ENCODE assay signal across 8 mouse cellular contexts in the genomic region with DNA sequence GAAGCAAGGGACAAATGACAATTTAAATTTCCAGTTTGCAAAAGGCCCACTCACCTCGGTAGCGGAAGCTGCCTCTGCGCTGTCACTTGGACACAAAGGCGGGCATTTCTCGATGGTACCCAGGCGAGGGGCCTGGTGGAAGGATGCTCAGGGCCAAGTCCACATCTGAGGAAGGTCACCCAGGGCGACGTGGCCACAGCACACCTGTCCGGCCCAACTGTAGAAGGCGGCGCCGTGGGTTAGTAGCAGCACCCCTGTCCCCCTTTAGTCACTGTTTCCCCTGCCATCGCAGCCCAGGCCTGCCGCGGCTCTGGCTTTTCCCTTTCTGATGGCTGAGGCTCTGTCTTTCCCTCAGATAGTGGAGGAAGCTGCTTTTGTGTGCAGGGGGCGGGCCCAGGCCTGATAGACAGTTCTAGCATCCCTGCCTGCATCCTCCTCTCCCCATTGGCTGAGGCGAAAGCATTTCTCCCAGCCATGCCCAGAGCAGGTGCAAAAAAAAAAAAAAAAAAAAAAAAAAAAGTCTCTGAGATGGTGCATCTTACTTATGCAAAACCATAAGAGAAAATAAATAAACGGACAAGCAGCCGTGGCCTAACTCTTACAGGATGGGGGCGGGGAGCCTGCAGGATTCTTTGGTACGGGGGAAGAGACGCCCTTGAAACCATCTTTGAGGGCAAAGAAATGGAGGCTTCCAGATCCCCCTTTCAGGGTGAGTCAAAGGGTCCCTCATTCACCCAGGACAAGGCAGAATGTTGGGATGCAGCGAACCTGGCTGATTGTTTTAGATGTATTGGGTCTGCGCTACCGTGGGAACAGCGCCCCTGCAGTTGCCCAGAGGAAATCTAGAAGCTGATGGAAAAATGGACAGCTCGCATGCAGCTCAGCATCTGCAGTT. TPM values are rescaled to one million over a fixed set of nuclear protein-coding genes. Genes with fewer than 3 reads are reported as not detected.
A peak's percentile ranks its signal among the peaks of the same experiment; 100 is the strongest.
DNase-seq lines count a peak whose midpoint lies in the region; ATAC-seq and TF ChIP-seq lines count a peak whose summit lies in the region.

A gene (minus strand): TSS at position 396 of the 895 bp plus-strand sequence.

- DNase-seq in kidney, adult 8-10 months, result no peak
- peak; percentile 96 for DNase-seq in brain, embryonic 14.5 days (ENCODE audit: low read depth)
- peak; percentile 17 to 57 for DNase-seq in kidney, postnatal 36 days
- DNase-seq in midbrain, embryonic 10.5 days (ENCODE audit: low spot score), result peak; percentile 72
- DNase-seq in urinary bladder, postnatal 14 days (ENCODE audit: low spot score), result no peak

- no peaks in the 10 kb centered on the region for H3K36me3 ChIP-seq in kidney, embryonic 15.5 days
- H3K36me3 ChIP-seq in forebrain, embryonic 13.5 days (ENCODE audit: poor library complexity, severe bottlenecking), result no peaks in the 10 kb centered on the region
- no peaks in the 10 kb centered on the region for H3K36me3 ChIP-seq in midbrain, embryonic 10.5 days
- no peaks in the 10 kb centered on the region for H3K36me3 ChIP-seq in stomach, embryonic 15.5 days

- peak within 1 kb of the TSS; percentile 49 for H3K4me2 ChIP-seq in kidney, embryonic 15.5 days
- H3K4me2 ChIP-seq in forebrain, embryonic 13.5 days, result peak within 1 kb of the TSS; percentile 73
- peak within 1 kb of the TSS; percentile 35 for H3K4me2 ChIP-seq in stomach, embryonic 15.5 days

- 10% methylated on average over 27 of the region's 27 CpGs for WGBS in kidney, embryonic 15.5 days
- WGBS in forebrain, embryonic 13.5 days, result 4% methylated on average over 27 of the region's 27 CpGs
- 7% methylated on average over 27 of the region's 27 CpGs for WGBS in midbrain, embryonic 10.5 days
- 12% methylated on average over 27 of the region's 27 CpGs for WGBS in stomach, embryonic 15.5 days

- ATAC-seq in kidney, embryonic 15.5 days (replicated peaks; ENCODE audit: low FRiP score), result no peak
- peak; percentile 92 for ATAC-seq in forebrain, embryonic 13.5 days
- no peak for ATAC-seq in stomach, embryonic 15.5 days (ENCODE audit: insufficient read depth, low FRiP score, low read depth)

- no peaks in the 10 kb centered on the region for H3K9me3 ChIP-seq in kidney, embryonic 15.5 days (replicated peaks)
- H3K9me3 ChIP-seq in forebrain, embryonic 13.5 days (replicated peaks), result no peaks in the 10 kb centered on the region
- no peaks in the 10 kb centered on the region for H3K9me3 ChIP-seq in midbrain, embryonic 10.5 days (replicated peaks)
- no peaks in the 10 kb centered on the region for H3K9me3 ChIP-seq in stomach, embryonic 15.5 days

- no peak within 1 kb of the TSS for H3K27ac ChIP-seq in kidney, embryonic 15.5 days
- H3K27ac ChIP-seq in forebrain, embryonic 13.5 days, result peak within 1 kb of the TSS; percentile 90
- peak within 1 kb of the TSS; percentile 86 for H3K27ac ChIP-seq in midbrain, embryonic 10.5 days (replicated peaks)
- no peak within 1 kb of the TSS for H3K27ac ChIP-seq in stomach, embryonic 15.5 days

- TF ChIP-seq CTCF in brain, embryonic 14.5 days (IDR thresholded peaks at IDR 0.05; ENCODE audit: borderline replicate concordance, extremely low read depth, insufficient read depth, insufficient read length), result peak; percentile 73

- H3K4me3 ChIP-seq in kidney, embryonic 15.5 days (replicated peaks), result peak within 1 kb of the TSS; percentile 24
- H3K4me3 ChIP-seq in forebrain, embryonic 13.5 days, result peak within 1 kb of the TSS; percentile 68
- peak within 1 kb of the TSS; percentile 65 for H3K4me3 ChIP-seq in midbrain, embryonic 10.5 days
- H3K4me3 ChIP-seq in stomach, embryonic 15.5 days (replicated peaks), result 0 out of 2 replicates have a peak within 1 kb of the TSS, but pooled peaks have one; percentile 11

- H3K27me3 ChIP-seq in kidney, embryonic 15.5 days, result peaks cover 47% of the 10 kb centered on the region
- no peaks in the 10 kb centered on the region for H3K27me3 ChIP-seq in forebrain, embryonic 13.5 days
- H3K27me3 ChIP-seq in midbrain, embryonic 10.5 days (ENCODE audit: low read depth, poor library complexity, severe bottlenecking), result peaks cover 42% of the 10 kb centered on the region
- H3K27me3 ChIP-seq in stomach, embryonic 15.5 days (replicated peaks), result peaks cover 31% of the 10 kb centered on the region

- H3K4me1 ChIP-seq in kidney, embryonic 15.5 days, result peaks cover 28% of the 10 kb centered on the region
- peaks cover 50% of the 10 kb centered on the region for H3K4me1 ChIP-seq in forebrain, embryonic 13.5 days
- H3K4me1 ChIP-seq in midbrain, embryonic 10.5 days, result peaks cover 37% of the 10 kb centered on the region
- peaks cover 10% of the 10 kb centered on the region for H3K4me1 ChIP-seq in stomach, embryonic 15.5 days

- peak; percentile 63; the same call in 1 of the 2 replicates for TF ChIP-seq POLR2A in brain, embryonic 14.5 days (IDR thresholded peaks at IDR 0.05; ENCODE audit: borderline replicate concordance, extremely low read depth, insufficient read depth, insufficient read length, poor library complexity, severe bottlenecking)

- H3K9ac ChIP-seq in kidney, embryonic 15.5 days, result no peak within 1 kb of the TSS
- H3K9ac ChIP-seq in forebrain, embryonic 13.5 days, result peak within 1 kb of the TSS; percentile 93
- no peak within 1 kb of the TSS for H3K9ac ChIP-seq in stomach, embryonic 15.5 days

RNA-seq across cellular contexts. Expression of the gene that starts here (rescaled TPM):
- polyA plus RNA-seq in kidney, embryonic 15.5 days (2015; fragmentation: Nextera tagmentation; extraction: Ambion mirVana), result 0.28 and 0.51 TPM in 2 replicates
- polyA plus RNA-seq in brain, embryonic 14.5 days (2012; rRNA removed), result 134 and 169 TPM in 2 replicates
- polyA plus RNA-seq in forebrain, embryonic 13.5 days (2015; fragmentation: Nextera tagmentation; extraction: Ambion mirVana), result 44.5 and 54.2 TPM in 2 replicates
- 8.7 and 17.1 TPM in 2 replicates for polyA plus RNA-seq in midbrain, embryonic 10.5 days (2016; fragmentation: Nextera tagmentation; extraction: Ambion mirVana)
- polyA plus RNA-seq in stomach, embryonic 15.5 days (2015; fragmentation: Nextera tagmentation; extraction: Ambion mirVana), result 1.6 and 1.9 TPM in 2 replicates

Comparison
In these comparisons a context has a peak if more than half of its experiments do, and no peak if none do; other contexts are left out.
1. DNase-seq: peak in brain, embryonic 14.5 days (single experiment), kidney, postnatal 36 days (2 of 2) and midbrain, embryonic 10.5 days (single experiment); none in kidney, adult 8-10 months (0 of 2) and urinary bladder, postnatal 14 days (single experiment).
2. H3K27ac ChIP-seq: peak in forebrain, embryonic 13.5 days (single experiment) and midbrain, embryonic 10.5 days (single experiment); none in kidney, embryonic 15.5 days (single experiment) and stomach, embryonic 15.5 days (single experiment).
3. H3K4me3 ChIP-seq: peak in every context shown above with its lines; median percentile 68 in forebrain, embryonic 13.5 days; 65 in midbrain, embryonic 10.5 days; 24 in kidney, embryonic 15.5 days; 11 in stomach, embryonic 15.5 days.
4. Peak in every context shown above with its lines, with median percentiles within 50 percentile points of each other: H3K4me2 ChIP-seq.